Comparison of ENCODE assay signal across 23 mouse cellular contexts in genomic region chr15:93848830-93849229, GRCm38 (mm10).
"Had no signal": no experiment of that assay in that cellular context is flagged by ENCODE, and none has a peak within 500 bp of the region (broad histone marks: within the 10 kb centered on the region; RNA-seq: fewer than 3 reads in every experiment).

No protein-coding gene starts in this region.

- H3K4me1 ChIP-seq: hindbrain, embryonic 13.5 days; hindbrain, embryonic 15.5 days; intestine, embryonic 15.5 days; liver, embryonic 12.5 days had no signal

- ATAC-seq: forebrain, postnatal 0 days; hindbrain, postnatal 0 days; intestine, embryonic 15.5 days; liver, embryonic 12.5 days had no signal

- DNase-seq: forebrain, postnatal 0 days; gastrocnemius, postnatal 14 days; gastrocnemius, postnatal 36 days; heart, adult 18-20 months; heart, postnatal 10 days; kidney, adult 11 months; kidney, adult 2 months; kidney, adult 9 months; kidney, postnatal 14 days; kidney, postnatal 36 days; layer of hippocampus, adult 9-11 months; layer of hippocampus, postnatal 36 days; left cerebral cortex, postnatal 4 days had no signal

- H3K4me3 ChIP-seq: heart, embryonic 12.5 days; hindbrain, embryonic 13.5 days; hindbrain, embryonic 15.5 days; intestine, embryonic 15.5 days; kidney, embryonic 15.5 days; limb, embryonic 13.5 days; limb, embryonic 15.5 days; liver, embryonic 12.5 days had no signal

- H3K36me3 ChIP-seq: heart, embryonic 12.5 days; hindbrain, embryonic 13.5 days; hindbrain, embryonic 15.5 days; intestine, embryonic 15.5 days; kidney, embryonic 15.5 days; limb, embryonic 13.5 days; limb, embryonic 15.5 days; liver, embryonic 12.5 days had no signal

- H3K27me3 ChIP-seq: heart, embryonic 12.5 days; hindbrain, embryonic 13.5 days; hindbrain, embryonic 15.5 days; intestine, embryonic 15.5 days; kidney, embryonic 15.5 days; limb, embryonic 13.5 days; limb, embryonic 15.5 days; liver, embryonic 12.5 days had no signal

- H3K4me2 ChIP-seq: heart, embryonic 12.5 days; hindbrain, embryonic 13.5 days; hindbrain, embryonic 15.5 days; intestine, embryonic 15.5 days; kidney, embryonic 15.5 days; limb, embryonic 13.5 days; limb, embryonic 15.5 days; liver, embryonic 12.5 days had no signal

- H3K9ac ChIP-seq: forebrain, postnatal 0 days; heart, embryonic 12.5 days; hindbrain, embryonic 13.5 days; hindbrain, embryonic 15.5 days; intestine, embryonic 15.5 days; kidney, embryonic 15.5 days; limb, embryonic 13.5 days; limb, embryonic 15.5 days; liver, embryonic 12.5 days had no signal

- H3K27ac ChIP-seq: hindbrain, embryonic 13.5 days; hindbrain, embryonic 15.5 days; hindbrain, postnatal 0 days; intestine, embryonic 15.5 days; kidney, embryonic 15.5 days; kidney, postnatal 0 days; limb, embryonic 13.5 days; limb, embryonic 15.5 days; liver, embryonic 12.5 days had no signal

- H3K9me3 ChIP-seq: heart, embryonic 12.5 days; hindbrain, embryonic 13.5 days; hindbrain, embryonic 15.5 days; intestine, embryonic 15.5 days; kidney, embryonic 15.5 days; limb, embryonic 13.5 days; limb, embryonic 15.5 days; liver, embryonic 12.5 days had no signal
